16 mouse cellular contexts compared by ENCODE assay signal in genomic region chr7:79360056-79360455, GRCm38 (mm10). TPM values are rescaled to one million over a fixed set of nuclear protein-coding genes. Genes with fewer than 3 reads are reported as not detected.
DNase-seq lines count a peak whose midpoint lies in the region; ATAC-seq and TF ChIP-seq lines count a peak whose summit lies in the region.
"Had no signal": no experiment of that assay in that cellular context is flagged by ENCODE, and none has a peak within 500 bp of the region (broad histone marks: within the 10 kb centered on the region; RNA-seq: fewer than 3 reads in every experiment).

No protein-coding gene starts in this region.

- intact Hi-C loops in heart, postnatal 36 days (cut with DNase I), result loop anchor here (5.0 kb wide), 1 partner anchor 107 kb away; the partner anchor contains the start of gene Polg

- H3K4me3 ChIP-seq in cerebellum, adult 2 months (replicated peaks; ENCODE audit: insufficient read depth, low read depth, low read length), result no peak overlapping the region
- H3K4me3 ChIP-seq in heart, postnatal 0 days (ENCODE audit: low read depth, low read length), result no peak overlapping the region
- no peak overlapping the region for H3K4me3 ChIP-seq in midbrain, embryonic 13.5 days (replicated peaks)
- H3K4me3 ChIP-seq in midbrain, embryonic 15.5 days, result no peak overlapping the region
- H3K4me3 ChIP-seq in neural tube, embryonic 15.5 days (replicated peaks), result no peak overlapping the region
- H3K4me3 ChIP-seq: forebrain, embryonic 13.5 days; limb, embryonic 12.5 days; liver, embryonic 15.5 days had no signal

- peak; percentile 44 to 50 for DNase-seq in cerebellum, postnatal 10 days
- DNase-seq in cerebellum, adult 2 months, result no peak
- DNase-seq in heart, postnatal 0 days (ENCODE audit: low spot score), result no peak
- no peak for DNase-seq in heart, postnatal 36 days
- DNase-seq in lung, postnatal 25 days (ENCODE audit: low spot score), result no peak
- DNase-seq: adrenal gland, postnatal 10 days; kidney, adult 11 months; kidney, postnatal 25 days; lung, postnatal 14 days had no signal

- ATAC-seq in heart, postnatal 0 days (ENCODE audit: insufficient read depth, low read depth), result peak; percentile 31
- no peak for ATAC-seq in midbrain, embryonic 13.5 days
- no peak for ATAC-seq in midbrain, embryonic 15.5 days (replicated peaks)
- no peak for ATAC-seq in neural tube, embryonic 15.5 days (ENCODE audit: low FRiP score)
- ATAC-seq: forebrain, embryonic 13.5 days had no signal

- no peaks in the 10 kb centered on the region for H3K9me3 ChIP-seq in heart, postnatal 0 days (replicated peaks; ENCODE audit: control insufficient read depth, low read length)
- no peaks in the 10 kb centered on the region for H3K9me3 ChIP-seq in midbrain, embryonic 13.5 days
- no peaks in the 10 kb centered on the region for H3K9me3 ChIP-seq in midbrain, embryonic 15.5 days
- no peaks in the 10 kb centered on the region for H3K9me3 ChIP-seq in neural tube, embryonic 15.5 days (replicated peaks)
- H3K9me3 ChIP-seq: forebrain, embryonic 13.5 days; limb, embryonic 12.5 days; liver, embryonic 15.5 days had no signal

- H3K4me2 ChIP-seq in heart, postnatal 0 days (ENCODE audit: low read depth, low read length), result peak overlapping the region; percentile 27; the same call in 1 of the 2 replicates
- H3K4me2 ChIP-seq in midbrain, embryonic 13.5 days (replicated peaks), result no peak overlapping the region
- no peak overlapping the region for H3K4me2 ChIP-seq in midbrain, embryonic 15.5 days
- H3K4me2 ChIP-seq in neural tube, embryonic 15.5 days, result no peak overlapping the region
- H3K4me2 ChIP-seq: forebrain, embryonic 13.5 days; limb, embryonic 12.5 days; liver, embryonic 15.5 days had no signal

- TF ChIP-seq POLR2A in cerebellum, adult 2 months (IDR thresholded peaks at IDR 0.05; ENCODE audit: borderline replicate concordance, insufficient read depth, low read length), result no peak

- H3K9ac ChIP-seq in heart, postnatal 0 days (replicated peaks; ENCODE audit: low read depth, low read length), result no peak overlapping the region
- no peak overlapping the region for H3K9ac ChIP-seq in midbrain, embryonic 13.5 days (replicated peaks)
- H3K9ac ChIP-seq in midbrain, embryonic 15.5 days, result no peak overlapping the region
- H3K9ac ChIP-seq in neural tube, embryonic 15.5 days (replicated peaks), result no peak overlapping the region
- H3K9ac ChIP-seq: forebrain, embryonic 13.5 days; limb, embryonic 12.5 days; liver, embryonic 15.5 days had no signal

- 28% methylated on average over 11 of the region's 11 CpGs for WGBS in cerebellum, adult 2 months
- WGBS in heart, postnatal 0 days, result 32% methylated on average over 11 of the region's 11 CpGs
- WGBS in midbrain, embryonic 13.5 days, result 80% methylated on average over 11 of the region's 11 CpGs
- 72% methylated on average over 11 of the region's 11 CpGs for WGBS in midbrain, embryonic 15.5 days
- WGBS in neural tube, embryonic 15.5 days, result 46% methylated on average over 11 of the region's 11 CpGs

- H3K27ac ChIP-seq in cerebellum, adult 2 months (ENCODE audit: insufficient read depth, low read length), result no peak overlapping the region
- no peak overlapping the region for H3K27ac ChIP-seq in heart, postnatal 0 days (ENCODE audit: low read depth)
- H3K27ac ChIP-seq in midbrain, embryonic 13.5 days, result peak overlapping the region; percentile 1; the same call in 1 of the 2 replicates
- no peak overlapping the region for H3K27ac ChIP-seq in midbrain, embryonic 15.5 days
- H3K27ac ChIP-seq in neural tube, embryonic 15.5 days (replicated peaks), result peak overlapping the region; percentile 72
- H3K27ac ChIP-seq: forebrain, embryonic 13.5 days; limb, embryonic 12.5 days; liver, embryonic 15.5 days had no signal

- TF ChIP-seq EP300 in heart, postnatal 0 days (IDR thresholded peaks at IDR 0.05; ENCODE audit: low read depth), result no peak

- H3K36me3 ChIP-seq in heart, postnatal 0 days (replicated peaks; ENCODE audit: control insufficient read depth, insufficient read depth, low read length), result peaks cover 25% of the 10 kb centered on the region; the same call in 1 of the 2 replicates
- H3K36me3 ChIP-seq in midbrain, embryonic 13.5 days, result peaks cover 77% of the 10 kb centered on the region
- H3K36me3 ChIP-seq in midbrain, embryonic 15.5 days (replicated peaks), result peaks cover 35% of the 10 kb centered on the region
- peaks cover 41% of the 10 kb centered on the region for H3K36me3 ChIP-seq in neural tube, embryonic 15.5 days

- TF ChIP-seq CTCF in cerebellum, adult 2 months (IDR thresholded peaks at IDR 0.05; ENCODE audit: borderline replicate concordance, insufficient read depth, low read depth, low read length), result no peak
- no peak for TF ChIP-seq CTCF in heart, postnatal 0 days (IDR thresholded peaks at IDR 0.05; ENCODE audit: low read depth)

- H3K27me3 ChIP-seq in cerebellum, adult 2 months (ENCODE audit: control insufficient read depth, insufficient read depth, low read length), result no peaks in the 10 kb centered on the region
- no peaks in the 10 kb centered on the region for H3K27me3 ChIP-seq in heart, postnatal 0 days (ENCODE audit: control insufficient read depth, insufficient read depth, low read length)
- no peaks in the 10 kb centered on the region for H3K27me3 ChIP-seq in midbrain, embryonic 13.5 days
- H3K27me3 ChIP-seq in midbrain, embryonic 15.5 days (replicated peaks), result no peaks in the 10 kb centered on the region
- no peaks in the 10 kb centered on the region for H3K27me3 ChIP-seq in neural tube, embryonic 15.5 days (replicated peaks)
- H3K27me3 ChIP-seq: forebrain, embryonic 13.5 days; limb, embryonic 12.5 days; liver, embryonic 15.5 days had no signal

- H3K4me1 ChIP-seq in cerebellum, adult 2 months (ENCODE audit: control insufficient read depth, insufficient read depth, low read length), result peaks cover 6% of the 10 kb centered on the region
- H3K4me1 ChIP-seq in heart, postnatal 0 days (ENCODE audit: control insufficient read depth, insufficient read depth), result peaks cover 45% of the 10 kb centered on the region
- H3K4me1 ChIP-seq in midbrain, embryonic 13.5 days (replicated peaks), result peaks cover 17% of the 10 kb centered on the region; the same call in 1 of the 2 replicates
- 0 out of 2 replicates have a peak, but pooled peaks cover 7% of the 10 kb centered on the region for H3K4me1 ChIP-seq in midbrain, embryonic 15.5 days
- H3K4me1 ChIP-seq in neural tube, embryonic 15.5 days, result peaks cover 40% of the 10 kb centered on the region
- H3K4me1 ChIP-seq: limb, embryonic 12.5 days had no signal

RNA-seq across cellular contexts. Expression of gene Rlbp1, which starts 26.8 kb away (rescaled TPM):
- 9.8 and 13.9 TPM in 2 replicates for polyA plus RNA-seq in cerebellum, adult 2 months (2012; rRNA removed)
- total RNA-seq in heart, postnatal 0 days (2014; rRNA removed; ENCODE audit: low replicate concordance), result not detected in 2 replicates
- polyA plus RNA-seq in heart, postnatal 0 days (2015; fragmentation: Nextera tagmentation; extraction: Ambion mirVana), result not detected in 2 replicates
- not detected for total RNA-seq in heart, postnatal 36 days (2021)
- polyA plus RNA-seq in midbrain, embryonic 13.5 days (2015; fragmentation: Nextera tagmentation; extraction: Ambion mirVana), result 6.3 and 7.5 TPM in 2 replicates
- 9.5 and 11.7 TPM in 2 replicates for polyA plus RNA-seq in midbrain, embryonic 15.5 days (2015; fragmentation: Nextera tagmentation; extraction: Ambion mirVana)
- polyA plus RNA-seq in neural tube, embryonic 15.5 days (2015; fragmentation: Nextera tagmentation; extraction: Ambion mirVana), result 17.0 and 20.6 TPM in 2 replicates
- total RNA-seq: adrenal gland, postnatal 10 days; common myeloid progenitor, adult 5-6 weeks had no signal

RNA-seq across cellular contexts. Expression of gene Fanci, which starts 31.7 kb away (rescaled TPM):
- polyA plus RNA-seq in cerebellum, adult 2 months (2012; rRNA removed), result 0.33 and 0.34 TPM in 2 replicates
- 6.1 and 13.5 TPM in 2 replicates for total RNA-seq in heart, postnatal 0 days (2014; rRNA removed; ENCODE audit: low replicate concordance)
- polyA plus RNA-seq in heart, postnatal 0 days (2015; fragmentation: Nextera tagmentation; extraction: Ambion mirVana), result 1.5 and 1.7 TPM in 2 replicates
- total RNA-seq in heart, postnatal 36 days (2021), result under 1 TPM; 0.16 to 0.53 TPM
- polyA plus RNA-seq in midbrain, embryonic 13.5 days (2015; fragmentation: Nextera tagmentation; extraction: Ambion mirVana), result 4.9 and 5.3 TPM in 2 replicates
- 1.9 and 2.1 TPM in 2 replicates for polyA plus RNA-seq in midbrain, embryonic 15.5 days (2015; fragmentation: Nextera tagmentation; extraction: Ambion mirVana)
- polyA plus RNA-seq in neural tube, embryonic 15.5 days (2015; fragmentation: Nextera tagmentation; extraction: Ambion mirVana), result 1.6 and 3.9 TPM in 2 replicates

Comparison
In these comparisons a context has a peak if more than half of its experiments do, and no peak if none do; other contexts are left out.
1. DNase-seq: peak in cerebellum, postnatal 10 days (2 of 2); none in cerebellum, adult 2 months (0 of 2), heart, postnatal 0 days (single experiment), heart, postnatal 36 days (0 of 2) and lung, postnatal 25 days (single experiment).
2. H3K27ac ChIP-seq: peak in midbrain, embryonic 13.5 days (single experiment) and neural tube, embryonic 15.5 days (single experiment); none in cerebellum, adult 2 months (single experiment), heart, postnatal 0 days (single experiment) and midbrain, embryonic 15.5 days (single experiment).